Mouse (Mus musculus): Measurements from ENCODE around the gene C2cd4a. TPM values are rescaled to one million over a fixed set of nuclear protein-coding genes. Genes with fewer than 3 reads are reported as not detected.

The C2cd4a gene
- polyA plus RNA-seq, 1 experiment from 2014 or later: 2.7 TPM

DNA sequence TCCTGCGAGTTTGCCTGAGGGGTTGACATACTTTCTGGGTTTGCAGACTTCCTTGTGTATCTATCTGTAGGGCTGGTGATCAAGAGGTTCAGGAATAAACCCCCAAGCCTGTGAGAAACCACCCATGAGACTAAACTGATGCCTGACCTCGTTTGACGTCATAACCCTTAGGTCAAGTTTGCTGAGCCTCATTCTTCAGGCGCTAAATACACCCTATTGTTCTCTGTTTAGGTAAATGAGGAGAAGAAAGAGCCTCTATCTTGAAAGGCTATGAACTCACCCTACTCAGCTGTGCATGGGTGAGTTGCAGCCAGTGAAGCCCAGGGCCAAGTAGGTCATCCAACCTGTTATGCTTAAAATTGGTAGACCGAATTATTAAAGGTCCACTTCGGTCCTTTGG lies 49.3 kb downstream of the C2cd4a start:
- no peak for ATAC-seq (ENCODE audit: insufficient read depth, low FRiP score, low read depth)
- H3K4me2 ChIP-seq: no peak overlapping the region
- H3K27me3 ChIP-seq (replicated peaks): no peaks in the 10 kb centered on the region
- H3K36me3 ChIP-seq: no peaks in the 10 kb centered on the region
- H3K27ac ChIP-seq: no peak overlapping the region
- 58% methylated on average over 6 of the region's 6 CpGs for WGBS
- no peak overlapping the region for H3K9ac ChIP-seq
- H3K9me3 ChIP-seq: no peaks in the 10 kb centered on the region
- H3K4me3 ChIP-seq (replicated peaks): no peak overlapping the region
- H3K4me1 ChIP-seq: 0 out of 2 replicates have a peak, but pooled peaks cover 2% of the 10 kb centered on the region

Other genes with a start within 250 kb of the C2cd4a start
- 1.7 and 2.0 TPM in 2 replicates for gene C2cd4b, start 72.9 kb downstream of the C2cd4a start, polyA plus RNA-seq (2015; fragmentation: Nextera tagmentation; extraction: Ambion mirVana)
- 6.1 and 6.7 TPM in 2 replicates for gene Vps13c, start 8.1 kb upstream of the C2cd4a start, polyA plus RNA-seq (2015; fragmentation: Nextera tagmentation; extraction: Ambion mirVana)